Mouse (Mus musculus) naive thymus-derived CD4-positive, alpha-beta T cell, adult 2 months (primary cell): ENCODE data around the gene Clptm1l.

Source experiments
- DNase-seq: peaks from one replicate; pipeline ENCODE4 v3.0.0-alpha.2; 2011; ENCODE audit warnings: low read depth

Clptm1l gene

DNA sequence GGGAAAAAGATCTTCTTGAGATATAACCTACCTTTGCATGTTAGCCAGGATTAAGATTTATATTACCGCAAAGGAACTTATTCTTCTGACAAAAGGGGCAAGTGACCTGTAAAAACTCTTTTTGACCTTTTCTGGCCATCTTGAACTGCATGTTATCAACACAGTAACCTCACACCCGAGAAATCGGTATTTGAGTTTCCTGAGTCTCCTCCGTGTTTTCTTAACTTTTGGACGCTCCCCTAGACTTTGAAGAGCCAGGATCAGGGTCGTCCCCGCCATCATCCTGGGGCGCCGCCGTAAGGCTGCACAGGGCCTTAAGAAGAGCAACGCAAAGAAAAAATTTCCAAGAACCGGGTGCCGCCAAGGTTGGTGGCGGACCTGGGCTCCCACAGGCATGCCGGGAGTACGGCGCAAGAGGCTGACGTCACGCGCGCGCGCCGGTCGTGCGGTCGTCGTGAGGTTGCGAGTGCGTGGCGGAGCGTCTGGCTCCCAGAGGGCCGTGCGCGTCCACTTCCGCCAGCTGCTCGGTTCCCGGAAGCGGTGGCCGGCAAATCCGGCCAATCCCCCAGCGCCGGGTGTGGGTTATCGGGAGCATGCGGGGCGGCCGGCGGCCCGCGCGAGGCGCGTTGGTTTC is at the start of gene Clptm1l:
Gene Clptm1l (plus strand): TSS at position 485 of the 634 bp plus-strand sequence.
- DNase-seq, result peak; percentile 91

DNA sequence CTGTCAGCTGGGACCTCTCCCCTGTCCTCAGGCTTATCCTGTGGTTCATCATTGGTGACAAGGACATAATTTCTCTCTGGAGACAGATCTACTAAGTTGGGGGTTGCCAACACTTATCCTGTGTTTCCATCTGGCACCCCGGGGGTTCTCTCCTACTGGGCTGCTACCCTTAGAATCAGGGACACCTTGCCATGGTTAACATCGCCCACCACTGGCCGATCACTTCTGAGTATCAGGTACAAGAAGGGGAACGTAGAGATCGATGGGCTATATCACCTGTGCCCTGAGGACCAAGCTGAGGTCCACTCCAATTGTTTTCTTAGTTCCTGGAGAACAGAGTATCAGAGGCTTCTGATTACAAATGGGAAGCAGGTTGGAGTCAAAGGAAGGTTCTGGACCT is 39.6 kb upstream of the Clptm1l start:
- DNase-seq, result no peak

DNA sequence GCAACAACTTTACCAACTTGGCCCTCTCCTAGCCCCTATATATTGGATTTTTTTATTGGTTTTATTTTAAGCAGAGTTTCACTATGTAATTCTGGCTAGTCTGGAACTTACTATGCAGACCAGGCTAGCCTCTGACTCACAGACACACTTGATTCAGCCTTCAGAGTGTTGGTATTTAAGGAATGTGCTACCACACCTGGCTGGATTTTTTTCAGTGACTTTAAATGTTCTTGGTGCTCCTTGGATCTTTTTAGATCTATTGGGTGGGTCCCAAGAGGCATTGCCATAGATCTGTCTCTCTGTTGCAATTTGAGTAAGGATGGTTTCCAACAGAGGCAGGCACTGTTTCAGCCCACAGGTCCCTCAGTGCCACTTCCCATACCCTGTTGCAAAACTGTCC is 28.8 kb upstream of the Clptm1l start:
- no peak for DNase-seq

DNA sequence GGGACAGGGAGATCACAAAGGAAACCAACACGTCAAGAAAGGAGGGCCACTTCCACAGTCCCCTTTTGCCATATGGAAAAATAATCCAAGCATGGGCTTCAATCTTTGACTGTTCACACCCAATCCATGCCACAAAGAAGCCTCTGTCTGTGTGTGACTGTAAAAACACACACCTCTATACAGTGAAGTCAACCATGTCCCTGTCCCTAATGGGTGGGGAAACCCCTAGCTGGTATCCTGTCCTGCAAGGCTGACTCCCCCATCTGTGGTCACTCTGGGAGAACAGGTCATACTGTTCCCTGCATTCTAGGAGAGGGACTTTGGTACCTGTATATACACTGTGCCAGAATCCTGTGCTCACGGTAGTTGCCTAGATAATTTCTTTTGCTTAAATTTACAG is 26.5 kb upstream of the Clptm1l start:
- no peak for DNase-seq

DNA sequence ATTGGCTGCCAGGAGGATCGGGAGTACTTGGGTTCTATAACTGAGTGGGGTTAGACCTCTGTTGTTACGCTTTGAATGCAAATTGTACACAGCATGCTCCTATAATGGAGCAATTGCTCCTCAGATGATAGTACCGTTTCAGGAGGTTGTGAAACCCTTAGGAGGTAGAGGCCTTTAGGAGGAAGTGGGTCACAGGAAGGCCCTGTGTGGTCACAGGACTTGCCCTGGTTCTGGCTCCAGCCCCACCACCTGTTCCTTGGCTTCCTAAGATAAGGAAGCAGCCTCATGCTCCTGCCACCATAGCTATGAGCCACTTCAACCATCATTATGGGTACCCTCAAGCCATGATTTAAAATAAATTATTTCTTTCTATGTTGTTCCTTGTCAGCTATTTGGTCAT is 12.3 kb upstream of the Clptm1l start:
- no peak for DNase-seq

DNA sequence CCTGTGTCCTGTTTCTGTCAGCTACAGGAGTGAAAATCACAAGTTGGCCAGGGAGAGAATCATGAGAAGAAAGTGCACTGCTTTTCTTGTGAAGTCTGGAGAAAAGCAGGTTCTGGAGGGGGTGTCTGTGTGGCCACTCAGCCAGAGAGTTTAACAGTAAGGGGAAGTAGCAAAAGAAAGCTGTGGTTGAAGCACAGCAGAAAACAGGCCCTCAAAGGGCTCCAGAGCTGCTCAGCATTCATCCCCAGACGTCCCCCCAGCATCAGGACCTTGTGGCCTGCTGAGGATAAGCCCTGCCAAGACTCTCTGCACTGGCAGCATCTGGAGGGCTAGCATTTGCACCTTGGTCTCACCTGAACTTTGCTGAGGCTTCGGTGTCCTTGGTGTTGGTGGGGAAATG is 11.3 kb upstream of the Clptm1l start:
- DNase-seq, result no peak

DNA sequence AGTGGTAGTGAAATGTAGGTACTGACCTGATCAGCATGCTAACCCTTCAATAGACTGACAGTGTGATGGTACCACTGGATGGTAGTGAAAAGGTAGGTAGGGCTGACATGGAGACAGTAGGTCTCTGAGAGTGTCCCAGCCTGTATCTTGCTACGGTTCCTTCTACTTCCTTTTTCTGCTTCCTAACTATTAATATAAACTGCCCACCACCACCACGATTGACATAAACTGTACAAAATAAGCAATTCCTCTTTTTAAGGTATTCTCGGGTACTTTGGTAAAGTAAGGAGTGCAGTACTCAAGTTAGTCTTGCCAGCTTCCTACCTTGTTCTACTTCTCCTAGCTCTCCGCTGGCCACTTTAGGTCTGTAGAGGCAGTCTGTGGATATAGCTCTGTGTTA is 7.5 kb upstream of the Clptm1l start:
- DNase-seq, result no peak

DNA sequence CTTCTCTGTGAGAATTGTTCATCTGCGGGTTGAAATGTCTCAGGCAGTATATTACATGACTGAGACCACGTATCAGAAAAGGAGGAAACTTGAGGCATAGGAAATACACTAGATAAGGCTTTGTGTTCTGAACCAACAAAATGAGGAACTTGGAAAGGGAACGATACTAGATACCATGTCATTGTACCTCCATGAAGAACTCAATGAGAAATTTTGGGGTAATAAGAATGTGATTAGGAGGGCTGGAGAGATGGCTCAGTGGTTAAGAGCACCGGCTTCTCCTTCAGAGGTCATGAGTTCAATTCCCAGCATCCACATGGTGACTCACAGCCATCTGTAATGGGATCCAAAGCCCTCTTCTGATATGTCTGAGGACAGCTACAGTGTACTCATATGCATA is 3.6 kb upstream of the Clptm1l start:
- DNase-seq, result no peak

DNA sequence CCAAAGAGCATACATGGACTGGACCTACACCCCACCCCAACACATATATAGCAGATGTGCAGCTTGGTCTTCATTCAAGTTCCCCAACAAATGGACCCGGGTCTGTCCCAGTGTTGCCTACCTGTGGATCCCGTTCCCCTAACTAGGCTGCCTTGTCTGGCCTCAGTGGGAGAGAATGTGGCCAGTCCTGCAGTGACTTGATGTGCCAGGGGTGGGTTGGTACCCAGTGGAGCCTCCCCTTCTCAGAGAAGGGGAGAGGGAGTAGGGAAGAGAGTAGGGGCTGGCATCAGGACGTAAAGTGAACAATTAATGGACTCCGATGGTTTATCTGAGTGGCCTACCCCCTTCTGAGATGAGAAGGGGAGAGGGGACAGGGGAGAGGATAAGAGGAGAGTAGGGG is 760 bp upstream of the Clptm1l start:
- DNase-seq, result peak; percentile 17

DNA sequence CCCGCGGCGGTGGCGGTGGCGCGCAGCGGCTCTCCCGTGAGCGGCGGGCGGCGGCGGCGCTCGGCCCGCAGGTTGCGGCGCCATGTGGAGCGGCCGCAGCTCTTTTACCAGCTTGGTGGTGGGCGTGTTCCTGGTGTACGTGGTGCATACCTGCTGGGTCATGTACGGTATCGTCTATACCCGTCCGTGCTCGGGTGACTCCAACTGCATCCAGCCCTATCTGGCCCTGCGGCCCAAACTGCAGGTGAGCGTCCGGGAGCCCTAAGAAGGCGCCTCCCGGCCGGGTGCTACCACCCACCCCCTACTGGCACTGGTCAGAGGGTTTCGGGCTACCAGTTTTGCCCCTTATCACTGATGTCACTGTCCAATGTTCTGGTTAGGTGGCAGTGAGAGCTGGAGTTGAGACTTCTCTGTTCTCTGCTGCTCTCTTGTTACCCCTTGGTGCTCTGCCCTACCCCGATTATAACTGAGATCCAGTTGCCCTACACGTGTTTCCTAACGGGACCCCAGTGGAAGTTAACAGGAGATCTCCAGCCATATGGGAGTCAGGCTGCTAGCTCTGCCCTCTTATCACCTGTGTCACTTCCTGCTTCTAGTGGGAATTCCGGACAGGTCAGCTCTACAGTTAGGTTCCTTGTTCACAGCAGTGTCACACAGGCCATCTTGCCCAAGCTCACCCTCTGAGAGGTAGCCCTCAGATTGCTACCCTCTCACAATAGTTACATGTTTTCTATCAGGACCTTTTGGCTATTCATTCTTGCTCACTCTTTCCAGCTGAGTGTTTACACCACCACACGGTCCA is 551 bp downstream of the Clptm1l start:
- DNase-seq, result no peak

DNA sequence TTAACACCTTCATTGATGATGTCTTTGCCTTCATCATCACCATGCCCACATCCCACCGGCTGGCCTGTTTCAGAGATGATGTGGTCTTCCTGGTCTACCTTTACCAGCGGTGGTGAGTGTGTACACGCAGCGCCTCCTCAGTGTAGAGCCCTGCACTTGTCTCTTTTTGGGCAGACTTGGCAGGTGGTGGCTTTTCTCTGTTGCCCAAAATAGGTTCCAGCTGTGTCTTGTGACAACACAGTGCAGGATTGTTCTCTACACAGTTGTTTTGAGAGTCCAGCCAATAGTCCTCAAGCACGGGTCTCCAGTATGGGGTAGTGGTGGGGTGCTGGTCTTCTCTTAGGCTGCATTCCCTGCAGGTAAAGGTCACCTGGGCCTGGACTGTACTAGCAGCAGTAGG is 14.6 kb downstream of the Clptm1l start:
- no peak for DNase-seq

DNA sequence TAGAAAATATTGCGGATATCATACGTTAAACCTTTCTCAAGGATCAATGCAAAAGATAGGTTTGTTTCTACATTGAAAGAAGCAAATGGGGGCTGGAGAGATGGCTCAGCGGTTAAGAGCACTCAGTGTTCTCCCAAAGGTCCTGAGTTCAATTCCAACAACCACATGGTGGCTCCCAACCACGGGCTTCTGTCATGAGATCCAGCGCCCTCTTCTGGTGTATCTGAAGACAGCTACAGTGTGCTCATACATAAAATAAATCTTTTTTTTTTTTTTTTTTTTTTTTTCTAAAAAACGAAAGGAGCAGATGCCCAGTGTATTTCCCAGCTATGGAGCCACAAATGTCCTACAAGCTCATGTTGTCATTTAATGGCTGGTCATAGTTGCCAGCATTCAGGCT is 16.8 kb downstream of the Clptm1l start:
- peak; percentile 47 for DNase-seq

DNA sequence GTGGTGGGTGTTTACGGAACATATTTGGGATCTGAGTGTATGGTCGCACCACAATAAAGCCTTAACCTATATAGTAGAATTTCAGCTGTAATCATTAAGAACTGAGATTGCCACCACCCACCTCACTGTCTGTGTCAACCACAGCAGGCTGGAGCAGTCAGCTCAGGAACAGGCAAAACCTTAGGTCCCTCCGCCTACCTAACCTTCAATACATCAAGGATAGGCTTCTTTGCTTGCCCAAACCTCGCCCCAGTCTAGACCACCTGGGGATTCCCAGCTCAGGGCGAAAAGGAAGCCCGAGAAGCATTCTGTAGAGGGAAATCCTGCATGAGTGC is 22.6 kb downstream of the Clptm1l start:
- DNase-seq, result no peak

DNA sequence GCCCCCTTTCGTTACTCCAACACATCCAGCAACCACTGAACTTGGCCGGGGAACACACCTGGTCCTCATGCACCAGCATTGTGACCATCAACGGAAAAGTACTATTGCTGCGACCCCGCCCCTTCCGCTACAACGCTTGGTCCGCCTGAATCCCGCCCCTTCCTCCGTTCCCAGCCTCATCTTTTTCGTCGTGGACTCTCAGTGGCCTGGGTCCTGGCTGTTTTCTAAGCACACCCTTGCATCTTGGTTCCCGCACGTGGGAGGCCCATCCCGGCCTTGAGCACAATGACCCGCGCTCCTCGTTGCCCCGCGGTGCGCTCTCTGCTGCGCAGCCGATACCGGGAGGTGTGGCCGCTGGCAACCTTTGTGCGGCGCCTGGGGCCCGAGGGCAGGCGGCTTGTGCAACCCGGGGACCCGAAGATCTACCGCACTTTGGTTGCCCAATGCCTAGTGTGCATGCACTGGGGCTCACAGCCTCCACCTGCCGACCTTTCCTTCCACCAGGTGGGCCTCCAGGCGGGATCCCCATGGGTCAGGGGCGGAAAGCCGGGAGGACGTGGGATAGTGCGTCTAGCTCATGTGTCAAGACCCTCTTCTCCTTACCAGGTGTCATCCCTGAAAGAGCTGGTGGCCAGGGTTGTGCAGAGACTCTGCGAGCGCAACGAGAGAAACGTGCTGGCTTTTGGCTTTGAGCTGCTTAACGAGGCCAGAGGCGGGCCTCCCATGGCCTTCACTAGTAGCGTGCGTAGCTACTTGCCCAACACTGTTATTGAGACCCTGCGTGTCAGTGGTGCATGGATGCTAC is 23.1 kb downstream of the Clptm1l start, which contains the start of gene Tert:
Gene Tert (plus strand): TSS at position 167 of the 805 bp plus-strand sequence.
- DNase-seq, result peak; percentile 69

DNA sequence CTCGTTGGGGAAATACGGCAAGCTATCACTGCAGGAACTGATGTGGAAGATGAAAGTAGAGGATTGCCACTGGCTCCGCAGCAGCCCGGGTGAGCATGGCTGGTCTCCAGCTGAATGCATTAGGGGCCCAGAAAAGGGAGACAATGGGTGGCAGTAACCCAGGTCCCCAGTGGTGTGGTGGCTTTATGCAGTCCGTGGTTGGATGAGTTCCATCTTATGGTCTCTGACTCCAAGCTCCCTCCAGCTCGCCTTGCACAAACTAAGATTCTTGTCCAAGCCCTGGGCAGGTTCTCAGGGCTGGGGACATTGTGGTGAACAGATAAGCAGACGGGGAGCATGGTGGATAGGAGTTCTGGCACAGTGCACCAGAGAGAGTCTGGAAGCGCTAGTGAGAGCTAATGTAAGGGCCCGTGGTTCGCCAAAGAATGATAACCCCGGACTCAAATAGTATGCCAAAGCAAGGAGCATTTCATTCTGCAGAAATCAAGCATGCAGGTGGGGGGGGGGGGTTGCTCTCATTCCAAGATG is 24.8 kb downstream of the Clptm1l start:
- DNase-seq, result no peak

DNA sequence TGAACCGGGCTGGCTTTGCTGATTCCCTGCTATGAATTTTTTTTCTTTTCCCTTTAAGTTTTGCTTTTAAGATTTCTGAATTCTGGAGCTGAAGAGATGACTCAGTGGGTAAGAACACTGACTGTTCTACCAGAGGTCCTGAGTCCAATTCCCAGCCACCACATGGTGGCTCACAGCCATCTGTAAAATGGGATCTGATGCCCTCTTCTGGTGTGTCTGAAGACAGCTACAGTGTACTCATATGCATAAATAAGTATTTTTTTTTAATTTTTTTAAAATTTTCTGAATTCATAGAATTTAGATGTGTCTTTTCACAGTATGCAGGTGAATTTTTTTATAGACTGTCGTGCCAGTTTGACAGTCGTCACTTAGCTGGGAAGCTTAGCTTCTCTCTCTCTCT is 28.0 kb downstream of the Clptm1l start:
- no peak for DNase-seq

DNA sequence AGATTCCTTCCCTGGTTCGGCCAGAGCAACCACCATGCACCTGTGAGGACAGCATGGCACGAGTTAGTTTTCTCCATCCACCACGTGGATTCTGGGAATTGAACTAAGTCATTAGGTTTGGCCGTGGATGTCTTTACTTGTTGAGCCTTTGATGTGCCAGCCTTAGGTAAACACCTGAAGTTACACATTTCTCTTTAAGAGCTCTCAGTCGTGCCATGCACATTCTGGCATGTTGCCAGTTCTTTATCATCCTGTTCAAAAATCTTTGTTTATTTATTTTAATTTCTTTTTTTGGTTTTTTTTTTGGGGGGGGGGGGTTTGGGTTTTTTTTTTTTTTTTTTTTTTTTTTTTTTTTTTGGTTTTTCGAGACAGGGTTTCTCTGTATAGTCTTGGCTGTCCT is 34.0 kb downstream of the Clptm1l start:
- DNase-seq, result no peak

DNA sequence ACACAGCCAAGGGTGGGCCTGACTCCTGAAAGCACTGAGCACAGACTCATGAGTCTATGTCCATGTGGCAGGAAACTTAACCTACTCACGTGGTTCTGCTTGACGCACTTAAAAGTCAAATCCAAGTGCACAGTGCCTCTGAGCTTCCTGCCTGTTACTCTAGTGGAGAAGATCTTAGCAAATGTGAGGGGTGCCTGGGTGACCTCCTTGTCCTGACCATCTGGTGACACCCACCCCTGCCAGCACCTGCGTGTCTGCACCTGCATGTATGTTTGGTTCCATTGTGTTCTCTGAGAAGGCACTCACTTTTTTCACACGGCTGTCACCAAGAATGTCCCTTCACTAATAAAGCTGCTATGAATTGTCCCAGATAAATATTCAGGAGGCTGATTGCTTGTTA is 37.5 kb downstream of the Clptm1l start:
- DNase-seq, result no peak

DNA sequence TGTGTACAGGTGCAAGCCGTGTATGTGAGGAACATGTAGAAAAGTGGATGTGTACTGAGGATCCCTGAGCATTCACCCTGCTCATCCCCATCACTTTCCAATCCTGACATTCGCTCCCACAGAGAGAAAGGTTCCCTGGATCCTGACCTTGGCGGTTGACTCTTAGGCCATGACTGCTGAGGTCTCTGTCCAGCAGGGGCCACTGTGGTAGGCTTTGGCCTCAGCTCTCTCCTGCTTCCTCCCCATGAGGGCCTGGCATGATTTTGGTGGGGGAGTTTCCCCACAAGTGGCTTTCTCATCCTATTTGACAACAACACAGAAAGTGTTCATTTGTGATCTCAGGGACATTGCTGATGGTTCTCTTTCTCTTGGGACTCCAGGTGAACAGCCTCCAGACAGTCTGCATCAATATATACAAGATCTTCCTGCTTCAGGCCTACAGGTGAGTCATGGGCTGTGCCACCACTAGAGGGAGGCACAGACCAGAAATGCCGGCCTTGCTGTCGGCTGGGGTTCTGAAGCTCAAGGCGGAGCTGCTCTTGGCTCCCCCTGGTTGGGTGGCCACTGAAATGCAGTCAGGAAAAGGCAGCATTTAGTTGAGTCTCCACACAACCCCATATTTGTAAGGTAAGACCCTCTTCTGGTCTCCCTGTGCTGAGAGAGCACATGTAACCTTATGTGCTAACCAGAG is 42.7 kb downstream of the Clptm1l start:
- peak; percentile 89 for DNase-seq

DNA sequence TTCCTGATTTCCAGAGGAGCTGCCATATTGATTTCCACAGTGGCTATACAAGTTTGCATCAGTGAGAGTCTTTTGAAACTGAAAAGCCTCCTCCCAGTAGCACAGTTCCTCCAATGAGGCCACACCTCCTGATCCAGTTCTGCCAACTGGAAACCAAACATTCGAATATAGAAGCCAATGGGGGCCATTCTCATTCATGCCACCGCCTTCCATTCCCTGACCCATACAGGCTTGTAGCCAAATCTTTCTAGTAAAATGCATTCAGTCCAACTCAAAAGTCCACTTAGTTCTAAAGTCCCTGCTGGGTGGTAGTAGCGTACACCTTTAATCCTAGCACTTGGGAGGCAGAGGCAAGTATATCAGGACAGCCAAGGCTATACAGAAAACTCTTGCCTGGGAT is 49.5 kb downstream of the Clptm1l start:
- no peak for DNase-seq

DNA sequence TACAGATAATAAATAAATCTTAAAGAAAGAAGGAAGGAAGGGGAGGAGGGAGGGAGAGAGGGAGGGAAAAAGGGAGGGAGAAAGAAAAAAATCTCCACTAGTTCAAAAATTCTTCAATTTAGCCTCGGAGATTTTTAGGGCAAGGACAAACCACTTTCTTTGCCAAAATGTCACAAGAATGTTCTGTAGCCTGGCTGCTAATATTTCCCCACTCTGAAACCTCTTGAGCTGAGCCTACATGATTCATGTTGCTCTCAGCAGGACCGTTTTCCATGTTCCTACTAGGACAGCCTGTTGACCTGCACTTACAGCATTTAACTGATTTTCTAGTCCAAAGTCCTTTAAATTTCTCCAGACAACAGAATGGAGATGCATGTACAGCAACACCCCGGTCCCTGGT is 51.2 kb downstream of the Clptm1l start:
- no peak for DNase-seq

DNA sequence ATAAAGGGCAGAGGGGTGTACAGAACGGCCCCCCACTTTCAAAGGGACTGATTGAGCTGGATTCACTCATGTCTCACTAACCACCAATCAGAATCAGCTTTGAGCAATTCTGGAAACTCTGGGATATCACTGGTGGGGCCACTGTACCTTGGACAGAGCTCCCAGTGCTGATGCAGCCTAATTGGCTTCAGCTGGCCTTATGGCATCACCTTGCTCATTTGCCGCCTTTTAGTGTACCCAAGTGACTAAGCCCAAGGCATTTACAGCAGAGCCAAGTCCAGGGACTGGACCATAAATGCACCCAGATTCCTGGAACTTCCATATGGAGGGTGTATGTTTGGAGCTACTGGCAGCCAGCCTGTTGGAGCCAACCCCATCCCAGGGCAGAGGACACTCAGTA is 55.1 kb downstream of the Clptm1l start:
- no peak for DNase-seq
